Mouse (Mus musculus): ENCODE measurements at regions not wholly inside any gene's neighbourhood (a gene's known extent, or its start where the extent isn't known, plus 50 kb on each side); places are given as distances from the start of the nearest gene placed in this dataset.

GRCm38 (mm10) chr1:159470941-159471340 is 52.6 kb upstream of the Tnr start:
- no peak for TF ChIP-seq USF1 (IDR thresholded peaks at IDR 0.05; ENCODE audit: low read depth, low read length)
- TF ChIP-seq TCF12 (IDR thresholded peaks at IDR 0.05; ENCODE audit: low read depth, low read length), result no peak
- TF ChIP-seq CTCF (IDR thresholded peaks at IDR 0.05 in 2 of 3, conservative IDR thresholded peaks at IDR 0.05 in 1 of 3; ENCODE audit: control insufficient read depth in 1 of 3, insufficient read depth in 1 of 3, low read depth in 2 of 3, low read length in 3 of 3, poor library complexity in 1 of 3, severe bottlenecking in 1 of 3), result no peak
- no peak for TF ChIP-seq POLR2AphosphoS2 (IDR thresholded peaks at IDR 0.05; ENCODE audit: low read length)
- TF ChIP-seq ZNF384 (IDR thresholded peaks at IDR 0.05; ENCODE audit: low read depth, low read length), result no peak
- no peak for TF ChIP-seq JUND (IDR thresholded peaks at IDR 0.05; ENCODE audit: low read depth, low read length)
